Mouse (Mus musculus): ENCODE data around the gene Aff1.

DNA sequence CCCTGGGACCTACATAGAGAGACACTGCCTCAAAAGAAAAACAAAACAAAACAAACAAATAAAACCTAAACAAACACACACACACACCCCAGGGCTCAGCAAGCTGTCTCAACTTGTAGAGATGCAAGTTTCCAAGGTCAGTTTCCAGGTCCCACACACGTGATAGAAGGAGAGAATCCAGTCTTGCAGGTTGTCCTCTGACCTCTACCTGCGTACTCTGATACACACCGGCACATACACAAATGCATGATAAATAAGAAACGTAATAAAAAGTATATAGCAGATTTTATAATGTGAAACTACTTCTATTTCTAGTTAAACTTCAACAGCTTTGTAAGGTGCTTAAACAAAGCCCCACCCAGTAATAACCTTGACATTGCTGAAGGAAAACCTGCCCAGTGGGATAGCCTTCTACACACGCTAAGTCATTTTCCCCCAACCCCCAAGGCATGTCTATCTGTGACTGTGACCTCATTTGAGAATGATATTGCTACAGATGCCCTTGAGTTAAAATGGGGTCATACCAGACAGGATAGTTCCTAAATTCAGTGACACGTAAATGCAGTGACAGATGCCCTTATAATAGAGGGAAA is 15.8 kb upstream of the Aff1 start:
- TF ChIP-seq CTCF (IDR thresholded peaks at IDR 0.05; ENCODE audit: insufficient read depth, low read length) (no peak), POLR2A (IDR thresholded peaks at IDR 0.05; ENCODE audit: borderline replicate concordance, extremely low read depth, low read depth, low read length) (no peak)

All from lung, adult 2 months (tissue).